Mouse (Mus musculus) B cell, adult (primary cell): Measurements from ENCODE around the gene Wdr5. TPM values are rescaled to one million over a fixed set of nuclear protein-coding genes. Genes with fewer than 3 reads are reported as not detected.

ENCODE experiments used
- total RNA-seq: library from RNA; stranded (reverse); gene quantifications from 4 replicates; pipeline ENCODE4 v1.2.4, GENCODE M21; 2023; ENCODE audit not compliant: inconsistent age

Gene Wdr5
- 34.4 to 45.0 TPM (median 41.5 TPM) in 4 replicates for total RNA-seq

GRCm38 (mm10) chr2:27514639-27515328, at the start of gene Wdr5:
Gene Wdr5 (plus strand): TSS chr2:27515157.

GRCm38 (mm10) chr2:27507562-27507961, 7.4 kb upstream of the Wdr5 start, which contains the start of gene Brd3:
Gene Brd3 (minus strand): TSS chr2:27507662.

Other genes with a start within 250 kb of the Wdr5 start
- gene Vav2, start 88.1 kb upstream of the Wdr5 start, total RNA-seq, result 145 to 159 TPM (median 155 TPM) in 4 replicates
- 0.27 to 0.35 TPM in 2 of 4 replicates, not detected in the others for gene Brd3os, start 72.8 kb upstream of the Wdr5 start, total RNA-seq
- 36.8 to 45.3 TPM (median 38.6 TPM) in 4 replicates for gene Brd3, start 7.5 kb upstream of the Wdr5 start, total RNA-seq
- gene Rxra, start 161.3 kb downstream of the Wdr5 start, total RNA-seq, result 1.7 to 2.9 TPM (median 2.6 TPM) in 4 replicates